Mouse (Mus musculus) heart, embryonic 11.5 days (tissue): Measurements from ENCODE around the gene Krt28. TPM values are rescaled to one million over a fixed set of nuclear protein-coding genes. Genes with fewer than 3 reads are reported as not detected.

ENCODE experiments used
- ATAC-seq: fragments of 200-750 bp; cut with Nextera tagmentation; replicated peaks from 2 replicates; pipeline ENCODE4 v1.8.0; 2017; ENCODE audit warnings: moderate library complexity; ENCODE audit not compliant: insufficient number of reproducible peaks, low FRiP score, low TSS enrichment
- H3K27ac ChIP-seq: fragments of 300-500 bp; sonication (generic); 2 replicates; pipeline ENCODE4 v1.5.1; 2014; ENCODE audit warnings: mild to moderate bottlenecking, low read depth, low read length
- H3K27me3 ChIP-seq: fragments of 300-500 bp; sonication (generic); 2 replicates; pipeline ENCODE4 v1.6.1; 2014; ENCODE audit warnings: mild to moderate bottlenecking, low read length, mixed read lengths; ENCODE audit not compliant: control insufficient read depth, insufficient read depth
- H3K36me3 ChIP-seq: fragments of 300-500 bp; sonication (generic); 2 replicates; pipeline ENCODE4 v1.6.1; 2014; ENCODE audit warnings: mild to moderate bottlenecking, low read length, moderate library complexity, mixed read lengths; ENCODE audit not compliant: control insufficient read depth, insufficient read depth
- H3K4me1 ChIP-seq: fragments of 300-500 bp; sonication (generic); 2 replicates; pipeline ENCODE4 v1.6.1; 2014; ENCODE audit warnings: low read length; ENCODE audit not compliant: control insufficient read depth, insufficient read depth
- H3K4me2 ChIP-seq: fragments of 300-500 bp; sonication (generic); 2 replicates; pipeline ENCODE4 v1.6.1; 2014; ENCODE audit warnings: mild to moderate bottlenecking, moderate library complexity
- H3K4me3 ChIP-seq: fragments of 300-500 bp; sonication (generic); 2 replicates; pipeline ENCODE4 v1.5.1; 2014; ENCODE audit warnings: low read depth, low read length
- H3K9ac ChIP-seq: fragments of 300-500 bp; sonication (generic); 2 replicates; pipeline ENCODE4 v1.6.1; 2014; ENCODE audit warnings: mild to moderate bottlenecking, low read depth, low read length, moderate library complexity
- H3K9me3 ChIP-seq: fragments of 300-500 bp; sonication (generic); replicated peaks from 2 replicates; pipeline ENCODE4 v1.6.1; 2016; ENCODE audit warnings: low read length; ENCODE audit not compliant: control insufficient read depth
- WGBS: fragments of 180-500 bp; shearing (Covaris S2); extraction: QIAGEN DNeasy Blood & Tissue Kit; methylation state at CpG from one replicate; pipeline ENCODE4 v1.1.7; 2014; ENCODE audit not compliant: insufficient replicate concordance; 5-methylcytosine and 5-hydroxymethylcytosine counted together
- polyA plus RNA-seq: library from polyadenylated mRNA; unstranded; fragments of >200 nt; fragmentation: Nextera tagmentation; extraction: Ambion mirVana; gene quantifications from 2 replicates; pipeline ENCODE4 v1.2.1, GENCODE M21; 2014

Gene Krt28
- polyA plus RNA-seq, result 0.16 TPM in 1 of 2 replicates, not detected in the other

DNA sequence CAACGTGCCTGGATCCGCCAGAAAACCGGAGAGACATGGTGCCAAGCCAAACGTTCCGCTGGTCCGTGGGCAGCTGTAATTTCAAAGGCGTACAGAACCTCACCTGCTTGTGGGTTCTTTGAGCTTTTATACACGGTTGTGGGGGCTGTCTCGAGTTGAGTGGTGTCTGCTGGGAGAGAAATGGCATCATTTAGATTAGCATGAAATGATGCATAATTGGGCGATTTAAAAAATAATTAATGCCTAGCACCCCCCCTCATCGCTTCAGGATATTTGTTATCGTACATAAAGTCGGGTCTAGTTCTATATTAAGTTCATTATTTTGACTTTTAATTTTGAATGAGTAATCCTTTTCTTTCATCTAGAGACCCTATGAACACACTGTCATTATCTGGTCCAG is at the start of gene Krt28:
Gene Krt28, minus strand, starts transcription at position 101 of the 400 bp plus-strand sequence.
- H3K27me3 ChIP-seq, result no peaks in the 10 kb centered on the region; the same call in 1 of the 2 replicates

DNA sequence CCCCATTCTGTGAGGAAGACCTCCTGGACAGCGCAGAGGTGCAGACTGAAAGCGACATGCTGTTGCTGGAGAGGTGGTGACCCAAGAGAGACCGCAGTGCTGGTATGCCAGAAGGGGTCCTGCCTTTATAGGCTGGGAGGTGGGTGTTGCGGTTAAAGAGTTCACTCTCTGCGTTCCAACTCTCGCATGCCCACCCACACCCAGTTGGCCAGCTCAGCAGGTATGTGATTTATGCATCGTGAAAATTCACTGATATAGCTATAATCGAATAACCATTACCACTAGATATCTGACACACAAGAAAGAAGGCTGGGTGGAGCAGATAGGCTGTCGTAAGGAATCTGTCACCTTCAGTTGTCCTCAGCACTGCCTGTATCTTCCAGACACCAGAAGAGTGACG is 47.5 kb upstream of the Krt28 start, which contains the start of gene Krt12:
Gene Krt12, minus strand, starts transcription at position 101 of the 400 bp plus-strand sequence.
- H3K27ac ChIP-seq, result no peak within 1 kb of the TSS
- H3K36me3 ChIP-seq, result no peaks in the 10 kb centered on the region
- no peak for ATAC-seq
- no peak within 1 kb of the TSS for H3K4me2 ChIP-seq
- no peak within 1 kb of the TSS for H3K9ac ChIP-seq
- 72% methylated on average over 10 of the region's 10 CpGs for WGBS
- H3K27me3 ChIP-seq, result no peaks in the 10 kb centered on the region
- no peaks in the 10 kb centered on the region for H3K9me3 ChIP-seq
- H3K4me1 ChIP-seq, result no peaks in the 10 kb centered on the region
- H3K4me3 ChIP-seq, result no peak within 1 kb of the TSS

More for the DNA sequence above, at the start of gene Krt28:
- no peak within 1 kb of the TSS for H3K27ac ChIP-seq
- no peak for ATAC-seq
- WGBS, result 79% methylated on average over 13 of the region's 13 CpGs
- H3K4me2 ChIP-seq, result no peak within 1 kb of the TSS
- no peaks in the 10 kb centered on the region for H3K36me3 ChIP-seq
- H3K9ac ChIP-seq, result no peak within 1 kb of the TSS
- H3K4me1 ChIP-seq, result no peaks in the 10 kb centered on the region
- H3K9me3 ChIP-seq, result no peaks in the 10 kb centered on the region
- H3K4me3 ChIP-seq, result no peak within 1 kb of the TSS

DNA sequence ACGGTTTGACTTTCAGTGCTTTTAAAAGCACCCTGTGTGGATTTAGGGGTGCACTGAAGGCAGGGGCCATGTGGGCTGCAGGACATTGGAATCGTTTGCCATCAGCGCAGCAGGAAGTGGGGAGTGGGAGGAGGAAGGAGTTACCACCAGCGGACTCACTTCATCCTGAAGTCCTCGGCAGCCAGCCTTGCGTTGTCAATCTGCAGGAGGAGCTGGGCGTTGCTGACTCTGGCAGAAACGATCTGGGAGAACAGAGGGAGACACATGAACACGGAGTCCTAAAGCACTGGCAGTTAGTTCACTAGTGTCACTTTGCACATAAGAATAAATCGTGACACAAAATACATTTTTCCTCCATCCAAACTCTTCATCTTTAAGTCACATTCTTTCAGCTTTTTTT is 45.9 kb upstream of the Krt28 start:
- H3K27me3 ChIP-seq, result no peaks in the 10 kb centered on the region
- 40% methylated on average over 10 of the region's 10 CpGs for WGBS
- no peak overlapping the region for H3K9ac ChIP-seq
- H3K4me1 ChIP-seq, result no peaks in the 10 kb centered on the region
- no peak overlapping the region for H3K27ac ChIP-seq
- no peak overlapping the region for H3K4me3 ChIP-seq
- no peak overlapping the region for H3K4me2 ChIP-seq
- no peak for ATAC-seq
- H3K9me3 ChIP-seq, result no peaks in the 10 kb centered on the region
- H3K36me3 ChIP-seq, result no peaks in the 10 kb centered on the region

DNA sequence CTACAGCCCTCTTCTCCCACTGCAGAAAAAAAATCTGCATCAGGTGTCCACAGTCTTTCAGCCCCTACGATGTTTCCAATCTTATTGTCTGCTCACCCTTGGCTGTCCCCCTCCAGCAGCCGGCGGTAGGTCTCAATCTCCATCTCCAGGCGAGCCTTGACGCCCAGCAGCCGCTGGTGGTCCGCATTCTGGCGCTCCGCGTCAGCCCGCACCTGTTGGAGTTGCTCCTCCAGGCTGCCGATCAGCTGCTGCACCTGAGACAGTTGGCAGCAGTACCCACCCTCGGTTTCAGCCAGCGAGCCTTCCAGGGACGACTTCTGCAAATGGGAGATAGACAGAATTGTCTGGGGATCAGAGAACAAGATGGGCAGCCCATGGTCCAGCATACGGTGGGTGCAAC is 43.1 kb upstream of the Krt28 start:
- peaks cover 4% of the 10 kb centered on the region; the same call in 1 of the 2 replicates for H3K27me3 ChIP-seq
- no peaks in the 10 kb centered on the region for H3K9me3 ChIP-seq
- no peak overlapping the region for H3K27ac ChIP-seq
- H3K36me3 ChIP-seq, result no peaks in the 10 kb centered on the region
- no peaks in the 10 kb centered on the region for H3K4me1 ChIP-seq
- whole genome bisulfite sequencing, result 58% methylated on average over 16 of the region's 16 CpGs
- no peak for ATAC-seq
- no peak overlapping the region for H3K9ac ChIP-seq
- H3K4me3 ChIP-seq, result no peak overlapping the region
- H3K4me2 ChIP-seq, result no peak overlapping the region

DNA sequence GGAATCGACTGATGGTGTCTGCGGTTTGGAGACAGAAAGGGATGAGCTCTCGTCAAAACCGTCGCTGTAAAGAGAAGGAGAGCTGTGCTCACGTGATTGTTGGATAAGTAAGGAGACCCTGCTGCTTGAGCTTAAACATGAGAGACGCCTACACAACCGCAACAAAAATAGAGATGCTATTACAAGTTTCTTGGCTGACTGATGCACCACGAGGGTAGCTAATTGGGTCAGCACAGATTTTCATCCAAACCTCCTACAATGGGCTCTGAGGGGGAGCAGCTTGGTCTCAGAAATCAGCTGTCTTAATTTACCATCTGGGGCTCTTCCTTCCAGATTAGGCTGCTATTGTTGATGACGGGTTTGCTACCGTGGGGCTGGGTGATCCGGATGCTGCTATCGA is 42.2 kb upstream of the Krt28 start:
- H3K4me3 ChIP-seq, result no peak overlapping the region
- no peaks in the 10 kb centered on the region for H3K36me3 ChIP-seq
- H3K4me2 ChIP-seq, result no peak overlapping the region
- no peak for ATAC-seq
- H3K9me3 ChIP-seq, result no peaks in the 10 kb centered on the region
- no peak overlapping the region for H3K27ac ChIP-seq
- no peak overlapping the region for H3K9ac ChIP-seq
- no peaks in the 10 kb centered on the region for H3K4me1 ChIP-seq
- peaks cover 4% of the 10 kb centered on the region; the same call in 1 of the 2 replicates for H3K27me3 ChIP-seq
- WGBS, result 81% methylated on average over 13 of the region's 13 CpGs

DNA sequence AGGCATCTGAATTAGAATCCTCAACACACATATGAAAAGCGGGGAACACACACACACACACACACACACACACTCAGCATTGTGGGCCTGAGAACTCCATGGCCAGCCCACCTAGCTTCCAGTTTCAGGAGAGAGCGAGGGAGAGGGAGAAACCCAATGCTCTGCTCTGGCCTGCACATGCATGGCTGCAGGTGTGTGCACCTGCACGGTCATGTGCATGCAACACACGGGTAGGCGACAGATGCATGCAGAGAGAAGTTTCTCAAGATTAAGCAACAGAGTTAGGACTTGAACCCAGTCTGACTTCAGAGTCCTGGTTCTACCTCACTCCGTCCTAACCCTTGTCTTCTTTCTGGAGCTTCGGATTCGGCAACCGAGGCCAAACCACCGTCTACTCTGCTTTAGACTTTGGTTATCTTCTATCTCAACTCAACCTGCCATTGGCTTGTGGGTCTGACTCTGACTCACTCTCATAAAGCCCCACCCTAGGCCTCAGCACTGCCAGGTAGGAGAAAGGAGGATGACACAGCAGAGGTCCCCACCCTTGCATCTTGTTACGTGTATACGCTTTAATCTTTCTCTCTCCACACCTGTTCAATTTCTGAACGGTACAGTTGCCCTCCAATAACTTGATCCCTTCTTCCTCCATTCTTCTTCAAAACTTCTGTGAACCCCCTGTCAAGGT is 39.9 kb upstream of the Krt28 start:
- Histone ChIP-seq H3K9me3 (no peaks in the 10 kb centered on the region), H3K4me3 (no peak overlapping the region), H3K27me3 (peaks cover 4% of the 10 kb centered on the region; the same call in 1 of the 2 replicates), H3K9ac (no peak overlapping the region), H3K4me1 (no peaks in the 10 kb centered on the region), H3K4me2 (no peak overlapping the region), H3K36me3 (no peaks in the 10 kb centered on the region), H3K27ac (no peak overlapping the region)
- no peak for ATAC-seq
- 81% methylated on average over 13 of the region's 13 CpGs for WGBS

DNA sequence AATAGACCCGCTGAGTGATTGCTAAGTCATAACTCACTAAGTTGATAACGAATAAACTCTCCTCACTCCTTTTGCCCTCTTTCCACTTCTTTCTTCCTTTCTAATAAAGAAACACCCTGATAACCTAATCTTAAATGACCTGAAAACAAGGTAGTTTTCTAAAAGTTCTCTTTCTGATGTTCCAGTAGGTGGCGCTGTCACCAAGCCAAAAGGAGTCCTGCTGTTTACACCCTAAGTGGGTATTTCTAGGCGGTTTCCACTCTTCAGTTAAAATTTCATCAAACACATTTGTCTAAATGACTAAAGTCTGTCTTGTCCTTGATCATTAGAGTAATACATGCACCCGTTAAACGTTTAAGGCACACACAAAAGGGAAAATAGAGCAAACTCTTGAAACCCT is 38.5 kb upstream of the Krt28 start:
- Histone ChIP-seq H3K4me2 (no peak overlapping the region), H3K36me3 (no peaks in the 10 kb centered on the region), H3K4me3 (no peak overlapping the region), H3K27ac (no peak overlapping the region), H3K27me3 (peaks cover 6% of the 10 kb centered on the region; the same call in 1 of the 2 replicates), H3K9me3 (no peaks in the 10 kb centered on the region), H3K9ac (no peak overlapping the region), H3K4me1 (no peaks in the 10 kb centered on the region)
- no peak for ATAC-seq
- 18% methylated on average over 6 of the region's 6 CpGs for WGBS

DNA sequence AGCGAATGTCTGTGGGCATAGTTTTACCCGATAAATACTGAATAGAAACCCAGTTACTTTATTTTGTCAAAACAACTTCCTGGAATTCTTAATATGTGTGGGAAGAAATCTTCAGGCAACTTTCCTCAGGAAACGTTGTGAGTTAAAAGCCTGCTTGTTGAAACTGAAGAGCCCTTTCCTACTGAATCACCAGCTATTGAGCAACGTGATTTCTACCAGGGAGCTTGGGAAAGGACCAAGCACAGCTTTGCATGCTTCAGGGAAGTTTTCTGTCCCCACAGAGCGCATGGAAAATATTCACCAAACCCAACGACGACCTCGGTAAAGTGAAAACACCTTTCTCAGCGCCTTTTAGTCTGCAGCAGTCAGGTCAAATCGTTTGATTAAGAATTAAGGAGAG is 31.5 kb upstream of the Krt28 start:
- Histone ChIP-seq H3K9ac (no peak overlapping the region), H3K27ac (no peak overlapping the region), H3K27me3 (0 out of 2 replicates have a peak, but pooled peaks cover 3% of the 10 kb centered on the region), H3K4me3 (no peak overlapping the region), H3K36me3 (no peaks in the 10 kb centered on the region), H3K4me1 (no peaks in the 10 kb centered on the region), H3K9me3 (no peaks in the 10 kb centered on the region), H3K4me2 (no peak overlapping the region)
- ATAC-seq, result no peak
- WGBS, result 71% methylated on average over 10 of the region's 10 CpGs
